ENCODE assay signal across 8 mouse cellular contexts in the genomic region with DNA sequence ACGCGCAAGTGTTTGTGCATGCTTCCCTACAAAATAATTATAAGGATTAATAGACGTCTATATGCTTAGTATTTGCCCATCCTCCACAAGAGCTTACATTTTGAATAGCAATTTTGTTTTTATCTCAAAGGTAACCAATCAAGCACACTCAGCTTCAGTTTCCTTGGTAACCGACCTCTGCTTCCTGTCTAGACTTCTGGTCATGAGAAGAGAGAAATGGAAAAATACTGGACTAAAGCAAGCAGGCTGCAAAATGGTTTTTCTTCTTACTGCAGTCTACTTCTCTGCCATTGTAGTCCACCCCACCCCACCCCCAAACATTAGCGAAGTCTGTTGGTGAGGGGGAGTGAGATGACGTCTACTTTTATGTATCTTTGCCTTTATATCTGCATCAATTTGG. TPM values are rescaled to one million over a fixed set of nuclear protein-coding genes. Genes with fewer than 3 reads are reported as not detected.
DNase-seq lines count a peak whose midpoint lies in the region; ATAC-seq and TF ChIP-seq lines count a peak whose summit lies in the region.

No protein-coding gene starts in this region.

- H3K79me2 ChIP-seq in heart, adult 2 months (replicated peaks; ENCODE audit: control insufficient read depth, insufficient read depth, low read length), result no peaks in the 10 kb centered on the region

- peak overlapping the region; percentile 66; the same call in 1 of the 2 replicates for H3K27ac ChIP-seq in heart, embryonic 11.5 days (ENCODE audit: low read depth, low read length)
- no peak overlapping the region for H3K27ac ChIP-seq in heart, adult 2 months
- H3K27ac ChIP-seq in midbrain, embryonic 13.5 days, result peak overlapping the region; percentile 71
- H3K27ac ChIP-seq in midbrain, embryonic 10.5 days (replicated peaks), result no peak overlapping the region
- H3K27ac ChIP-seq in hindbrain, embryonic 15.5 days (replicated peaks), result peak overlapping the region; percentile 61

- DNase-seq in heart, adult 2 months, result no peak
- DNase-seq in midbrain, embryonic 10.5 days (ENCODE audit: low spot score), result no peak
- no peak for DNase-seq in urinary bladder, postnatal 25 days (ENCODE audit: low spot score)
- no peak for DNase-seq in frontal cortex, postnatal 36 days (ENCODE audit: low spot score in 2 of 2)
- DNase-seq in lung, adult 2 months, result no peak

- H3K4me1 ChIP-seq in heart, embryonic 11.5 days (ENCODE audit: control insufficient read depth, insufficient read depth, low read length), result no peaks in the 10 kb centered on the region
- H3K4me1 ChIP-seq in heart, adult 2 months (ENCODE audit: control insufficient read depth, insufficient read depth, low read length), result no peaks in the 10 kb centered on the region
- peaks cover 8% of the 10 kb centered on the region; the same call in 1 of the 2 replicates for H3K4me1 ChIP-seq in midbrain, embryonic 13.5 days (replicated peaks)
- H3K4me1 ChIP-seq in midbrain, embryonic 10.5 days, result no peaks in the 10 kb centered on the region
- no peaks in the 10 kb centered on the region for H3K4me1 ChIP-seq in hindbrain, embryonic 15.5 days (replicated peaks)
- no peaks in the 10 kb centered on the region for H3K4me1 ChIP-seq in lung, adult 2 months (ENCODE audit: control insufficient read depth, insufficient read depth, low read length)

- no peak overlapping the region for H3K9ac ChIP-seq in heart, embryonic 11.5 days (ENCODE audit: low read depth, low read length)
- no peak overlapping the region for H3K9ac ChIP-seq in heart, adult 2 months (ENCODE audit: low read depth, low read length)
- no peak overlapping the region for H3K9ac ChIP-seq in midbrain, embryonic 13.5 days (replicated peaks)
- no peak overlapping the region for H3K9ac ChIP-seq in hindbrain, embryonic 15.5 days

- no peak for ATAC-seq in heart, embryonic 11.5 days (replicated peaks; ENCODE audit: insufficient number of reproducible peaks, low FRiP score, low TSS enrichment)
- ATAC-seq in midbrain, embryonic 13.5 days, result peak; percentile 44
- ATAC-seq in hindbrain, embryonic 15.5 days (ENCODE audit: low FRiP score, low read depth), result peak; percentile 42; the same call in 1 of the 2 replicates

- no peak overlapping the region for H3K4me2 ChIP-seq in heart, embryonic 11.5 days
- H3K4me2 ChIP-seq in midbrain, embryonic 13.5 days (replicated peaks), result no peak overlapping the region
- H3K4me2 ChIP-seq in hindbrain, embryonic 15.5 days, result no peak overlapping the region

- no peak for TF ChIP-seq CTCF in heart, adult 2 months (IDR thresholded peaks at IDR 0.05)
- no peak for TF ChIP-seq CTCF in lung, adult 2 months (IDR thresholded peaks at IDR 0.05; ENCODE audit: insufficient read depth, low read length)

- intact Hi-C loops in heart, adult 2 months (cut with DNase I), result loop anchor here (5.0 to 10.0 kb wide), 4 partner anchors 151 to 1634 kb away; a partner anchor contains a TSS

- TF ChIP-seq EP300 in heart, adult 2 months (IDR thresholded peaks at IDR 0.05; ENCODE audit: insufficient read depth, low read depth, low read length), result no peak

- no peak overlapping the region for H3K4me3 ChIP-seq in heart, embryonic 11.5 days (ENCODE audit: low read depth, low read length)
- H3K4me3 ChIP-seq in heart, adult 2 months, result no peak overlapping the region
- no peak overlapping the region for H3K4me3 ChIP-seq in midbrain, embryonic 13.5 days (replicated peaks)
- no peak overlapping the region for H3K4me3 ChIP-seq in midbrain, embryonic 10.5 days
- no peak overlapping the region for H3K4me3 ChIP-seq in hindbrain, embryonic 15.5 days
- no peak overlapping the region for H3K4me3 ChIP-seq in lung, adult 2 months (replicated peaks; ENCODE audit: extremely low read depth, low read depth, low read length)

- no peaks in the 10 kb centered on the region for H3K9me3 ChIP-seq in heart, embryonic 11.5 days (replicated peaks; ENCODE audit: control insufficient read depth, low read length)
- H3K9me3 ChIP-seq in midbrain, embryonic 13.5 days, result no peaks in the 10 kb centered on the region
- H3K9me3 ChIP-seq in midbrain, embryonic 10.5 days (replicated peaks), result no peaks in the 10 kb centered on the region
- H3K9me3 ChIP-seq in hindbrain, embryonic 15.5 days, result no peaks in the 10 kb centered on the region

- 68% methylated on average over 6 of the region's 6 CpGs for WGBS in heart, embryonic 11.5 days (ENCODE audit: insufficient replicate concordance)
- WGBS in heart, adult 2 months, result 57% methylated on average over 6 of the region's 6 CpGs
- 73% methylated on average over 6 of the region's 6 CpGs for WGBS in midbrain, embryonic 13.5 days
- 80% methylated on average over 6 of the region's 6 CpGs for WGBS in midbrain, embryonic 10.5 days
- 82% methylated on average over 6 of the region's 6 CpGs for WGBS in hindbrain, embryonic 15.5 days
- WGBS in lung, adult 2 months, result 67% methylated on average over 6 of the region's 6 CpGs

- no peaks in the 10 kb centered on the region for H3K27me3 ChIP-seq in heart, embryonic 11.5 days (ENCODE audit: control insufficient read depth, insufficient read depth, low read length)
- H3K27me3 ChIP-seq in heart, adult 2 months (ENCODE audit: control insufficient read depth, insufficient read depth, low read length), result no peaks in the 10 kb centered on the region
- H3K27me3 ChIP-seq in midbrain, embryonic 13.5 days, result no peaks in the 10 kb centered on the region
- H3K27me3 ChIP-seq in midbrain, embryonic 10.5 days (ENCODE audit: low read depth, poor library complexity, severe bottlenecking), result no peaks in the 10 kb centered on the region
- H3K27me3 ChIP-seq in hindbrain, embryonic 15.5 days, result no peaks in the 10 kb centered on the region

- no peaks in the 10 kb centered on the region for H3K36me3 ChIP-seq in heart, embryonic 11.5 days (ENCODE audit: control insufficient read depth, insufficient read depth, low read length)
- H3K36me3 ChIP-seq in heart, adult 2 months (ENCODE audit: control insufficient read depth, insufficient read depth, low read length), result no peaks in the 10 kb centered on the region
- H3K36me3 ChIP-seq in midbrain, embryonic 13.5 days, result no peaks in the 10 kb centered on the region
- H3K36me3 ChIP-seq in midbrain, embryonic 10.5 days, result peaks cover 3% of the 10 kb centered on the region; the same call in 1 of the 2 replicates
- no peaks in the 10 kb centered on the region for H3K36me3 ChIP-seq in hindbrain, embryonic 15.5 days

- TF ChIP-seq POLR2A in heart, adult 2 months (IDR thresholded peaks at IDR 0.05; ENCODE audit: insufficient read depth, low read depth, low read length), result no peak
- TF ChIP-seq POLR2A in lung, adult 2 months (IDR thresholded peaks at IDR 0.05; ENCODE audit: borderline replicate concordance, extremely low read depth, low read depth, low read length), result no peak

RNA-seq across cellular contexts. Expression of a gene that starts 35.9 kb away (rescaled TPM):
- 176 and 196 TPM in 2 replicates for polyA plus RNA-seq in heart, embryonic 11.5 days (2014; fragmentation: Nextera tagmentation; extraction: Ambion mirVana)
- 100 to 1,000 TPM in 1 of 2 experiments, 10 to 100 TPM in 1; 66.6 to 536 TPM for total RNA-seq in heart, adult 2 months (2021)
- polyA plus RNA-seq in heart, adult 2 months (2012; rRNA removed), result 62.2 and 511 TPM in 2 replicates
- 23.6 and 31.0 TPM in 2 replicates for polyA plus RNA-seq in midbrain, embryonic 13.5 days (2015; fragmentation: Nextera tagmentation; extraction: Ambion mirVana)
- polyA plus RNA-seq in midbrain, embryonic 10.5 days (2016; fragmentation: Nextera tagmentation; extraction: Ambion mirVana), result 47.9 and 60.9 TPM in 2 replicates
- polyA plus RNA-seq in hindbrain, embryonic 15.5 days (2015; fragmentation: Nextera tagmentation; extraction: Ambion mirVana), result 42.1 and 51.8 TPM in 2 replicates
- polyA plus RNA-seq in lung, adult 2 months (2012; rRNA removed), result 52.8 and 113 TPM in 2 replicates

RNA-seq across cellular contexts. Expression of a gene that starts 52.3 kb away (rescaled TPM):
- 22.9 and 23.5 TPM in 2 replicates for polyA plus RNA-seq in heart, embryonic 11.5 days (2014; fragmentation: Nextera tagmentation; extraction: Ambion mirVana)
- 1 to 10 TPM; 3.5 to 4.4 TPM for total RNA-seq in heart, adult 2 months (2021)
- polyA plus RNA-seq in heart, adult 2 months (2012; rRNA removed), result 1.4 and 4.0 TPM in 2 replicates
- polyA plus RNA-seq in midbrain, embryonic 13.5 days (2015; fragmentation: Nextera tagmentation; extraction: Ambion mirVana), result 65.0 and 69.3 TPM in 2 replicates
- 41.5 and 42.2 TPM in 2 replicates for polyA plus RNA-seq in midbrain, embryonic 10.5 days (2016; fragmentation: Nextera tagmentation; extraction: Ambion mirVana)
- polyA plus RNA-seq in hindbrain, embryonic 15.5 days (2015; fragmentation: Nextera tagmentation; extraction: Ambion mirVana), result 68.8 and 76.7 TPM in 2 replicates
- 1.8 and 4.5 TPM in 2 replicates for polyA plus RNA-seq in lung, adult 2 months (2012; rRNA removed)

Comparison
In these comparisons a context has a peak if more than half of its experiments do, and no peak if none do; other contexts are left out.
1. H3K27ac ChIP-seq: peak in heart, embryonic 11.5 days (single experiment), midbrain, embryonic 13.5 days (single experiment) and hindbrain, embryonic 15.5 days (single experiment); none in heart, adult 2 months (single experiment) and midbrain, embryonic 10.5 days (single experiment).